Mouse (Mus musculus) layer of hippocampus, postnatal 10 days (tissue): Measurements from ENCODE around the gene Ccdc83. TPM values are rescaled to one million over a fixed set of nuclear protein-coding genes. Genes with fewer than 3 reads are reported as not detected.
"Not testable (repeated sequence)": the region's sequence is repeated elsewhere in the genome, so short reads cannot be mapped to it uniquely, and the experiment has no call there.

Experiments used
- DNase-seq, 2 experiments: peaks; one replicate each; pipeline ENCODE4 v3.0.0; 2021; ENCODE audit warnings: low spot score in 2 of 2
- total RNA-seq, 2 experiments: library from RNA; stranded (reverse); gene quantifications; 2 replicates each; pipeline ENCODE4 v1.2.3; 2021

Gene Ccdc83
- total RNA-seq, 2 experiments from 2014 or later, result not detected

DNA sequence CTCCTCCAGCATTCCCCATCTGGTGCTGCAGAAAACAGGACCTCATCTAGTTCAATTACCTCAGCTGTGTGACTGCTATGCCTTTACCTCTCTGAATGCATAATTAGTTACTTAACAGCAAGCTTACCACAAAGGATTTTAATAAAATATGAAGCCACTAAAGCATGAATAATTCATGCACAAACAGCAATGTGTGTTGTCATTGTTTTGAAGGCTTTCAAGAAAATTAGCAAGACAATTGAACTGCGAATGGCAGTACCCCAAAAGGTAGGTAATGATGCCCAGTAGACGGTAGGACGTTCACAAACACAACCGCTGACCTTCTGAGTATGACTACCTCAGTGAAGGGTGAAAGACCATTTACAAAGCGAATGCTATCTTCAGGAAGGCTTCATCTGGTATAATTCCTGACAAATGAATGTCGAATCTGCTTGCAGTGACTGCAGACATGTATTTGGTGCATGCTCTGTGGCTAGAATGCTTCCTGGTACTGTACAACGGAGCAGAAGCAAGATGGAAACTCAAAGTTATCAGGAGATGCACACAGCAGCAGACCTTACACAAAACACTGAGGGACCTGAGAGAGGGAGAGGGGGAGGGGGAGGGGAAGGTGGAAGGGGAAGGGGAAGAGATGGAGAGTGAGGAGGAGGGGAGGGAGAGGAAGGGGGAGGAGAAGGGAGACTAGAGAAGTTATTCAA is 3.5 kb downstream of the Ccdc83 start:
- DNase-seq, result no peak

DNA sequence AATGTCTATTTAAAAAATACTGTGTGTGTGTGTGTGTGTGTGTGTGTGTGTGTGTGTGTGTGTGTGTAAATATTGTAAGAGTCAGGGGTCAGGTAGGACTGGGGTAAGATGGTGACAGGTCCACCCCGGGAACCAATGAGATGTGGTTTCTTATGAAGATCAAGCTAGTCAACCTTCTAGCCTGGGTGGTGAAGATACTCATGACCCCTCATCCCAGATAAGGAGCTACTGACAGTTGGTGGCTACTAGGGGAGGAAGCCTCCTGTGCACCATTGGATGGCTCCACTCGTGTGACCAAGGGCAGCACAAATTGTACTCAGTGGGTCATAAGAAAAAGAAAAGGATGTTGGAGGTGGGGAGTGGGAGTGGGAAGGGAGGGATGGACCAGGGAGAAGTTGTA is 5.7 kb downstream of the Ccdc83 start:
- DNase-seq, result no peak

DNA sequence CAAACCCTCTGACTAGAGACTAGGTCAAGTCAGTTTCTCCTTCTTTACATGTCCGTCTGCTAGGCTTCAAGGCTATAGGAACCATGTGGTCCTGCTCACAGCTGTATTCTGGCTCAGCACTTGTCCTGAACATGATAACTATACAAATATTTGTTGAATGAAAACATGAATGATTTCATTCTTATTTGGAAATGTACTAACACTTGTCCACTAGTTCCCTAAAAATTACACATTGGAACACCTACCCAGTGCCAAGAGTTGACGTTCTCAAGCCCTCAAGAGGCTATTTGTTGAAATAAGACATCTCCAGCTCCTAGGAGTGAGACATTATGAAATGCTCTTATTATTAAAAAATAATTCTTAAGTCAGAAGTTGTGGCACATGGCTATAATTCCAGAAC is 6.9 kb downstream of the Ccdc83 start:
- DNase-seq, result no peak

DNA sequence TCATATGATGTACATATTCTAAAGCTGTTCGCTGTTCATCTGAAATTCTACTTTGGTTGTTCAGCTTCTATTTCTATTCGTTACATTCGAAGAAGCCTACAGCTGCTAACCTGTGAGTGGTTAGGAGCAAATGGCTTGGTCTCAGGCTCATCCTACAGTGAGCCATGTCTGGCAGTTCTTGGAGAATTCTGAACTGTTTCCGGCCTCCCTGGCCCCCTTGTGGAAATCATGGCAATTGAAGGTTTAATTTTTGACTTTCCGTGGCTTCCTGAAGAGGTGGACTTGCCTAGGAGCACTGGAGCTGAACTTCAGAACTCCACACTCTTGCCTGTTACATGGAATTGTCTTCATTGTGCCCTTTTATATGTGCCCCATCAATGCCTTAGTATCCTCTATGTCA is 12.6 kb downstream of the Ccdc83 start:
- no peak for DNase-seq

DNA sequence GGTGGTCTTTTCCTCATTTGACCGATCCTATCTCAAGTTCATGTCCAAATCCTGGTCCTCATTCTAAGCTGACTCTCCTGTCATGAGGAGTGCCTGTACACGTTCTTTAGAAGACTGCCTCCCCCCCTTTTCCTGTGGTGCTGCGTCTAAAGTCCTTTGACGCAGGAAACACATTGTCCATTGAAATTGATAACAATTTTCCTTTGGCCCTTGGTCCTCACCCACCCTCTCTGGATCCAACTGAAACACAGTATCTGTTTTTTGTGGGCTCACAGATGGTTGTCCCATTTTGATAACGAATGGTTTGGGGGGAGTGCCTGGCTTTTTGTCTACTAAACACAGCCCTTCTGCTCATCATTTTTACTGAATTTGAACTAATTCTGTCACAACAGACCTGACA is 21.9 kb downstream of the Ccdc83 start:
- DNase-seq, result peak in 1 of 2 experiments; percentile 10

DNA sequence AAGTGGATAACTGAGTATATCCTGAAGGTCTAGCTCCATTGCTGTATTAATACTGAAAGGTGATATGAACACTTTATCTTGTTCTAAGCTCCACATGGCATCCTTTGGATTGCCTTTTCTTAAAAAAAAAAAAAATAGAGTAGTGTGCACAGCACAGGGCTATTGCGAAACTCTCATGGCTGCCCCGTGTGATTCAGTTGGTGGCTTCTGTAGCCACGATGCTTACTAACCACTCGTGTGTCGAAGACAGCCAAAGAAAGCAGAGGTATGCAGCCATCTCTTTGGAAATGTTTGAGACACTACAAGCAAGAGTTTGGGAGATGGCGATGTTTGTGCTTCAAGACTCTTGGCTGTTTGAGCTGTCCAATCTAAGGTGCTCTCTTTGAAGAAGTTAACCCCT is 22.4 kb downstream of the Ccdc83 start:
- no peak for DNase-seq

DNA sequence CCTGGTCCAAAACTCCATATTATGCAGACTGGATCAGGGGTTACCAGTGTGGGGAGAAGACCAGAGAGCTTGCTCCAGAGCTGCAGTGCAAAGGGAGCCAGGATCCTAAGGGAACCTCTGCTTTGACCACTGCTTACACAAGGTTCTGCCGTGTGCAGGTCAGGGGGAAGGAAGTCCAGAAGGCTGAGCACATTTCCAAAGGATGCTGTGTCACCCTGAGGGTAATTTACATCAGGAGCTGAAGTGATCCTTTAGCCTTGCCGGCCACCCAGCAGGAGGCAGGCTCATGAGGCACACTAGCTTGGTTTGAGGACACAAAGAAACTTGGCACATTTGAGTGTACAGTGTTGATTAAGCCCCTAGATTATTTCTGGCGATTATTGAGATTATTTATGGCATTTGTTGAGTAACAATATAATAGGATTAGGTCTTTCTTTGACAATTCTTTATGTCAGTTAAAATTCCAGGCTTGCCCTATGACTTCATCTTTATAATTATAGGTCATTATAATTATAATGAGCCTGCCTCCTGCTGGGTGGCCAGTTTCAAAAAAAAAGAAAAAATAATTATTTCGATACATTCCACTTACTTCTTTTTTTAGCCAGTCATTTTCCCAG is 29.2 kb downstream of the Ccdc83 start:
- DNase-seq, result no peak

DNA sequence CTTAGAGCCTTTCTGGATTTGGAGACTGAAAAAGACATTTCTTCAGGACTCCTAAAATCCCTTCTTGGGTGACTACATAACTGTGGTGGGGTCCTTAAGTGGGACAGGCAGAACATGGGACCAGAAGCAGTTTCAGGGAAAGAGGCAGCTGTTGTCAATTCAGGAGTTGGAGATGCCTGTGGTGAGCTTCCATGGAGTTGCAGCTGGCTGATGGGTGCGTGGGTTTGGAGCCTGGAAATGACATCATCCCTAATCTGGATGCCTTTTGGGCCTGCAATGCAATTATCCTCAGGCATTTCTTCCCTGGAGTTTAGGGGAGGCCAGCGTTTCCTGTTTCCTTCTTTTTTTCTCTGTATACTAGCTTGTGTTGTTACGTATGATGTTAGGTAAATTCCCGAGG is 31.7 kb downstream of the Ccdc83 start:
- DNase-seq, result no peak

DNA sequence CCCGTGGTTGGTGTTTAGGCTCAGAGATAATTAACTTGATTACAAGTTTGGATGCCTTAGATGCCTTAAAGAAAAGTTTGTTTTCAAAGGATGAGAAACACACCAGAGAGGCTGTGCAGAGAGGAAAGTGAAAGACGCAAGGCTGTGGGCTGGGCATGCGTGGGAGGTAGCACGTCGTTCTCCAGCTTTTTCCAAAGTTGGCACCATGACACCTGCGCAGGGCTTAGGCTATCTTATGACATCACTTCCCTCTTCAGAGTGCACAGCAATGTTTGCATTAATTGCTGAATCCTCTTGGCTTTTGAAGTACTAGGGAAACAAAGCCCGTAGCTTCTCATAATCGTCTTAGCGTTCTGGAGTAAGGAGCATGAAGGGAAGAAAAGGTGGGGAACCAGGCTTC is 34.1 kb downstream of the Ccdc83 start:
- DNase-seq, result no peak

DNA sequence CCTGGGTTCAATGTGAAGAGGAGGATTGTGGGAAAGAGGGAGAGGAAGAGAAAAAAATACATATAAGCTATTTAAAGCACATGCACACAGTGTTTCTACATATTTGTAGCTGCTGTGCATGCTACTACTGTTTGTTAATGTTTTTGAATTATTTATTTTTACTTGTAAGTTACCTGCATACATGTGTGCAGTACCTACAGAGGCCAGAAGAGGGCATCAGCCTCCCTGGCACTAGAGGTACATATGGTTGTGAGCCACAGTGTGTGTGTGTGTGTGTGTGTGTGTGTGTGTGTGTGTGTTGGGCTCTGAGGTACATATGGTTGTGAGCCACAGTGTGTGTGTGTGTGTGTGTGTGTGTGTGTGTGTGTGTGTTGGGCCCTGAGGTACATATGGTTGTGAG is 36.7 kb downstream of the Ccdc83 start:
- DNase-seq, result not testable (repeated sequence)

DNA sequence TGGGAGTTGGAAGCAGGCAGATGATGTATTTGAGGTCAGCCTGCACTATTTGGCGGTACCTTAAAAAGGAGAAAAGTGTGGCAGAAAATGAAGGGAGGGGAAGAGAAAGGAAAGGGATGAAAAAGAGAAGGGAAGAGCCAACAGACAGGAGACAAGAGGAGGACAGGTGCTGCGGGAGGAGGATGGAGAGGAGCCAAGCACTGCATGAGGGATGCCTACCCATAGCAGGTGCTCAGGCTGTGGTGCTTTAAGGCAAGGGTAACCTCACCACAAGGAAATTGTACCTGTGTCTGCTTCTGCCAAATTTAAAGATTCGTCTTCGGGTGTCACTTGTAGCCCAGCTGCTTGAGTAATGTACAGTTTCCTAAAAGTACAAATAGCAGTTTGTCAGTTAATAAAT is 37.5 kb downstream of the Ccdc83 start:
- no peak for DNase-seq

DNA sequence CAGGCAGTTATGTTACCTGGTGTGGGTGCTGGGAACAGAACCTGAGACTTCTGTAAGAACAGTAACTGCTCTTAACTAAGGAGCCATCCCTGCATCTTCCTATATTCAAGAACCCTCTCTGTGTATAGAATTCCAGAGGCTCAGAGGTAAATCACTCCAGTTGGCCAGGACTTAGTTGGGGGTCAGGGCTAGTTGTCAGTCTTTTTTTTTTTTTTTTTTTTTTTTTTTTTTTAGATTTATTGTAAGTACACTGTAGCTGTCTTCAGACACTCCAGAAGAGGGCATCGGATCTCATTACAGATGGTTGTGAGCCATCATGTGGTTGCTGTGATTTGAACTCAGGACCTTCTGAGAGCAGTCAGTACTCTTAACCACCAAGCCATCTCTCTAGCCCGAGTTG is 44.1 kb downstream of the Ccdc83 start:
- DNase-seq, result no peak

DNA sequence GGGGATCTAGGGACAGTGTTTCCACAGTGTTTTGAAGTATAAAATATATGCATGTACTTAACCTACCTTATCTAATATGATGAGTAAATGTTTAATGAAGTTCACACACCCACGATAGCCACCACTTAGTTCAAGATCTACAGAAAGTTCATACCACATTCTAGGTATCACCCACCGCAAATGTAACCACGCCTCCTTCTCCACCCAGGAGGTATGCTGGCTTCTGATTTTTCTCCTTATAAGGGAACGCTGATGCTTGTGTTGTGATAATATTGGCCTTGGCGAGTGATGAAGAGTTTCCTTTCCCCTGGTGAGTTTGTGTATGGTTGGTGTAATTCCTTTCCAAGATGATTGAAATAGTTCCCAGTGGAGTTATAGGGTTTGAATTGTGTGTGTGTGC is 47.5 kb downstream of the Ccdc83 start:
- DNase-seq, result no peak

DNA sequence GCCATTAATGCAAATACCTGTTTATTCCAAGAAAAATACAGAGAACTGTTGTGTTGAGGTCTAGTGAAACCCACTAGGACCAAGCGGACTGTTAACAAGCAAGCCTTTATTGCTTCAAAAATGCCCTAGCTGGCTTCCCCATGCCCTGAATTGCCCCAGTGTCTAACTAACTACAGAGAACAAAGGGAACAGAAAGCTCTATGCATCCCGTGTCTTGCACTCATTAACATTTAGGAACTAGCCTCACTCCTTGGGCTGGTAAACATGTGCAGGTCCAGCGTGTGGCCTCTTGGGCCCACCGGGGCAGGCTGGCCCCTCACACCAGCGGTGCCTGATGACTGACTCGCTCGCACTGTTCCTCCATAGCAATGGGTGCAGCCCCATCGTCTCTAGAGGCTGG is 49.1 kb downstream of the Ccdc83 start:
- peak; percentile 16 to 29 for DNase-seq

DNA sequence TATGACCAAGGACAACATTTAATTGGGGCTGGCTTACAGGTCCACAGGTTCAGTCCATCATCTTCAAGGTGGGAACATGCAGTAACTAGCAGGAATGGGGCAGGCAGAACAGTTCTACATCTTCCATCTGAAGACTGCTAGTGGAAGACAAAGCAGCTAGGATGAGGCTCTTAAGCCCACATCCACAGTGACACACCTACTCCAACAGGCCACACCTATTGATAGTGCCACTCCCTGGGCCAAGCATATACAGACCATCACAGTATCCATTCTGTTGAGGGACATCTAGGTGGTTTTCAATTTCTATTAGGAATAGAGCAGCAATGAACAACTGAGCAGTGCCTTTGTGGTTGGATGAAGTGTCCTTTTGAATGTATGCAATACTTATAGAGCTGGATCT is 54.6 kb downstream of the Ccdc83 start:
- no peak for DNase-seq

DNA sequence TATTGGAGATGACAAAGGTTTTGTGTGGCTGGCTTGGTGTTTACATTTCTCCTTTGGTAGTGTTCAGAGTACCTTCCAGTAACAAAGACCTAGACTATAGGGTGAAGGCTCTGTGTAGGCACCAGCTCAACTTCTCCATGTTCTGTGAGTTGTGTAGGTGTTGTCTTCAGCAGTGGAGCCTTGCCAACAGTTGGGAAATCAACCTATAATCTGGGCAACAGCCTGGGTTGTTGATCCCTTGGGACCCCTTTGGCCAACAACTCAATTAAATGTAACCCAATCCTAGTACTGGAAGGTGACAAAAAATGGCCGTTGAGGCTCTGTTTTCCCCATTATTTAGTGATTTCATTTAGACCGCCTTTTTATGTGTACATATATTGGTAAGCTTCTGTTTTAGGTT is 55.5 kb downstream of the Ccdc83 start:
- no peak for DNase-seq

DNA sequence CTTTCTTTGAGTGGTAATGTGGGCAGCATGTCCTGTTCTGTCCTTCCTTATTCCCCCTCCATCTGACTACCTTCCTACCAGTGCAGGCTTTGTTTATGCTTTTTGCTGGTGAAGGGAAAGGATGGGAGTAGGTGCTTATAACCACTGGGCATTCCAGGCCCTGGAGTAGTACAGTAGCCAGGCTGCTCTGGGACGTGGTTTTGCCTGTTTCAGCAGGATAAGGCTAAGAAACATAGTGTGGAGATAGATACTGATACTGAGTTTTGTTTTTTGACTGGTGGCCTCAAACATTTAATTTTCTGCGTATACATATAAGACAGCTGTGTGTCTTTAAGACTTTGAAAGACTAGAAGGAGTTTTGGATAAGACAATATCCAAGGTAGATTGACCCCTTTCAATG is 61.7 kb downstream of the Ccdc83 start:
- DNase-seq, result no peak

DNA sequence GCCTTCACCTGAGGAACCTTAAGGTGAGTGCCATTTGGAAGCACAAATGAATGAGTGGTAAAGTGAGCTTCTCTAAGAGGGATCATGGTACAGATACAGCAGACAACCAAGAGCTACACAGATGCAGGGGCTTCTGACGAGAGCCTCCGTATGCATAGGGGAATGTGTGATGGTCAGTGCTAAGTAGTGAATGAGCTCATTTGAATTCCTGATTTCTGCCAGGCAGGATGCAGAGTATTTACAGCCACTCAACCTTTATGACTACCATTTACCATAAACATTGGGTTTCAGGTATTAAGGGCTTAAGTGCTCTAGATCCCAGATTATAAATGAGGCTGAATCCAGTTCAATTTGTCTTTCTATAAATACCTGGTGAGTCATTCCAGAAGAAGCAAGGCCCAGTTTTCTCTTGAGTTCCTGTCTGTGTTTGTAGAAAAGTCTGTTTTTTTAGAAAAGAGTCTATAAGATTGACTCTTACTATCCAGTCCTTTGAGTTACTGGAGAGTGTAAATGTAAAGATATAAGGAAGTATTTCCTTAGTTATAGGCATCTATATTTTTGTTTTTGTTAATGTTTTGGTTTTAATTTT is 63.6 kb downstream of the Ccdc83 start:
- DNase-seq, result no peak

DNA sequence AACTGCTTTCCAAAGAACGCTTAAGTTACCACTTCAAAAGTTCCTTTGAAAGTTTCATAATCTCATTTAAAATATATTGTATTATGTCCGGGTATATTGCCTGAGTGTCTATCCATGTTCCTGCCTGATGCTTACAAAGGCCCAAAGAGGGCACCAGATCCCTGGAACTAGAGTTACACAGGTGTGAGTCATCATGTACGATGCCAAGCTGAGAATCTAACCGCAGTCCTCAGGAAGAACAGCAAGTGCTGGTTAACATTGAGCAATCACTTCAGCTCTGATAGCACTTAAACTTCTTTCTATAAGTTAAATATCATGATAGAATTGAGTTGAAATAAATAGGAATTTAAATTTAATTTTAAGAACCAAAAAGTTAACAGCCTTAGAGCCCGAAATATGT is 65.3 kb downstream of the Ccdc83 start:
- no peak for DNase-seq

DNA sequence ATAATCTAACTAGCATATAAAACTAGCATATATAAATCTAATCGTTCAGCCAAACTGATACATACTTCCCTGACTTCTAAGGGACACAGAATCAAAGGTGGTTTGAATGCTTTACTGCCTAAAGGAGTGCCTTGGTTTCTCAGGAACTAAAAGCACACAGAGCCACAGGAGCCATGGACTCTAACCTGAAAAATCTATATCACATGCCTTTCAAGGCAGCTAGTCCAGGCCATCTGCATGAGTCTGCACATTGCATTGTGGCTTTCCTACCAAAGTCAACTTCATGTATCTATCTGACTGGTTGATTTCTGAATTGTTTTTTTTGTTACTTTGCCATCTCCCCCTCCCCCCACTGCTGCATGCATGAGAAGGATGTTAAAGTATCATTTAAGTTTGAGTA is 84.9 kb downstream of the Ccdc83 start:
- no peak for DNase-seq

DNA sequence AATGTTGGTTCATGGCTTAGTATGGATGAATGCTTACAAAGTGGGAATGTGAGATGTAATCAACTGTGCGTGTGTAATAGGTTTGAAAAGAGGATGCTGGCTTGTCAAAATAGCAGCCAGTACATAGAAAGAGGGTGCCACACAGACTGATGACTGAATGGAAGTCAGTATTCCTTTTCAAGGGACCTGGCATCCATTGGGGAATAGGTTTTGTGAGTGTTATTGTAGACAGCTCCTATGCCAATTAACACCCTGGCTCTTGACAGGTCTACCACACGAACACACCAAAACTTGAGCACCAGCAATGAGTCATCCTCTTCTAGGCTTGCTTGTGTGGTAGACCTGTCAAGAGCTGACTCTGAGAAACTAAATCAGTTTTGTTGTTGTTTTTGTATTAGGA is 90.0 kb downstream of the Ccdc83 start:
- DNase-seq, result no peak
